Mouse (Mus musculus) kidney, embryonic 16.5 days (tissue): Measurements from ENCODE around the gene Hsd3b7. TPM values are rescaled to one million over a fixed set of nuclear protein-coding genes. Genes with fewer than 3 reads are reported as not detected.
A peak's percentile ranks its signal among the peaks of the same experiment; 100 is the strongest.
"Not testable (repeated sequence)": the region's sequence is repeated elsewhere in the genome, so short reads cannot be mapped to it uniquely, and the experiment has no call there.

Experiments
- ATAC-seq: fragments of 200-750 bp; cut with Nextera tagmentation; 2 replicates; pipeline ENCODE4 v1.8.0; 2017; ENCODE audit warnings: moderate TSS enrichment; ENCODE audit not compliant: low FRiP score, low TSS enrichment
- H3K27ac ChIP-seq: fragments of 300-500 bp; sonication (generic); 2 replicates; pipeline ENCODE4 v1.5.1; 2014; ENCODE audit warnings: low read length
- H3K27me3 ChIP-seq: fragments of 300-500 bp; sonication (generic); 2 replicates; pipeline ENCODE4 v1.6.1; 2014; ENCODE audit warnings: low read length, control low read depth, mixed read lengths; ENCODE audit not compliant: insufficient read depth
- H3K36me3 ChIP-seq: fragments of 300-500 bp; sonication (generic); 2 replicates; pipeline ENCODE4 v1.6.1; 2014; ENCODE audit warnings: low read length, control low read depth, mixed read lengths; ENCODE audit not compliant: insufficient read depth
- H3K4me1 ChIP-seq: fragments of 300-500 bp; sonication (generic); 2 replicates; pipeline ENCODE4 v1.6.1; 2014; ENCODE audit warnings: low read length, control low read depth, mixed read lengths; ENCODE audit not compliant: insufficient read depth
- H3K4me2 ChIP-seq: fragments of 300-500 bp; sonication (generic); replicated peaks from 2 replicates; pipeline ENCODE4 v1.6.1; 2014; ENCODE audit warnings: low read depth, low read length
- H3K4me3 ChIP-seq: fragments of 300-500 bp; sonication (generic); 2 replicates; pipeline ENCODE4 v1.5.1; 2014; ENCODE audit warnings: mild to moderate bottlenecking, low read length
- H3K9ac ChIP-seq: fragments of 300-500 bp; sonication (generic); replicated peaks from 2 replicates; pipeline ENCODE4 v1.6.1; 2014; ENCODE audit warnings: low read length
- H3K9me3 ChIP-seq: fragments of 300-500 bp; sonication (generic); 2 replicates; pipeline ENCODE4 v1.6.1; 2016; ENCODE audit warnings: low read length, control low read depth
- WGBS: fragments of 180-500 bp; shearing (Covaris S2); extraction: QIAGEN DNeasy Blood & Tissue Kit; methylation state at CpG from one replicate; pipeline ENCODE4 v1.1.7; 2014; 5-methylcytosine and 5-hydroxymethylcytosine counted together
- polyA plus RNA-seq: library from polyadenylated mRNA; unstranded; fragments of >200 nt; fragmentation: Nextera tagmentation; extraction: Ambion mirVana; gene quantifications from 2 replicates; pipeline ENCODE4 v1.2.1, GENCODE M21; 2015

Hsd3b7 gene
- polyA plus RNA-seq, 1 experiment from 2014 or later: 33.2 TPM

DNA sequence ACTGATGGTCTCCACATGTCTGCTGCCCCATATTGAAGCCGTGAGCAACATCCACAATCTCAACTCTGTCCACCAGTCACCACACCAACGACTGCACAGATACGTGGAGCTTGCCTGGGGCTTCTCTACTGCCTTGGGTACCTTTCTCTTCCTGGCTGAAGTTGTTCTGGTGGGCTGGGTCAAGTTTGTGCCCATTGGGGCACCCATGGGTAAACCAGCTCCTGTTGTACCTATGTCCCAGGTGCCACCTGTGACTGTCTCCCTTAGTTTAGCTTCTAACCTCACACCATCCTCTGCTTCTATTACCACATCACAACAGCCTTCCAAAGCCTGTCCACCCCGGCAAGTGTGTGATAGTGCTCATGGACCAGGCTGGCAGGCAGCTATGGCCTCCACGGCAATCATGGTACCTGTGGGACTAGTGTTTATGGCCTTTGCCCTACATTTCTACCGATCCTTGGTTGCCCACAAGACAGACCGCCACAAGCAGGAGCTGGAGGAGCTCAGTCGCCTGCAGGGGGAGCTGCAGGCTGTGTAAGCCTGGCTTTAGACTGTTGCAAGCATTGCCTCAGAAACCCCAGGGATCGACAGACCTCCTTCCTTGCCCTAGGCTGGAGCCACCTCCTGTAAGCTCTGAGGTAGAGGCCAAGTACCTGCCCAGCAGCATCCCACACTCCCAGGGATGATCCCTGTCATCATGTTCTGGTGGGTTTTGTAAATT is 26.6 kb upstream of the Hsd3b7 start:
- 37% methylated on average over 9 of the region's 9 CpGs for WGBS
- no peak for ATAC-seq
- Histone ChIP-seq H3K9ac (no peak overlapping the region), H3K4me1 (peaks cover 24% of the 10 kb centered on the region), H3K9me3 (no peaks in the 10 kb centered on the region), H3K27me3 (no peaks in the 10 kb centered on the region), H3K4me2 (no peak overlapping the region), H3K4me3 (no peak overlapping the region), H3K36me3 (peaks cover 5% of the 10 kb centered on the region; the same call in 1 of the 2 replicates), H3K27ac (no peak overlapping the region)

- WGBS: 74% methylated on average over 7 of the region's 7 CpGs
- H3K9ac ChIP-seq: peak overlapping the region; percentile 92
- H3K4me3 ChIP-seq: peak overlapping the region; percentile 88
- H3K27me3 ChIP-seq, ATAC-seq, H3K9me3 ChIP-seq: not testable (repeated sequence)
- peaks cover 16% of the 10 kb centered on the region for H3K4me1 ChIP-seq
- H3K36me3 ChIP-seq: peaks cover 17% of the 10 kb centered on the region
- H3K4me2 ChIP-seq: peak overlapping the region; percentile 76
- H3K27ac ChIP-seq: peak overlapping the region; percentile 100
These were observed 24.6 kb upstream of the Hsd3b7 start for GRCm38 (mm10) chr7:127775837-127776236.

- H3K4me2 ChIP-seq: peak within 1 kb of the TSS; percentile 76
These were observed 24.0 kb upstream of the Hsd3b7 start, which contains the start of gene Setd1a for GRCm38 (mm10) chr7:127776426-127776825. Gene Setd1a, plus strand, starts transcription at chr7:127776670.

GRCm38 (mm10) chr7:127776878-127777473 is 23.4 kb upstream of the Hsd3b7 start:
- peak overlapping the region; percentile 88 for H3K4me3 ChIP-seq
- H3K36me3 ChIP-seq: peaks cover 26% of the 10 kb centered on the region
- H3K9ac ChIP-seq: peak overlapping the region; percentile 92
- peak overlapping the region; percentile 100 for H3K27ac ChIP-seq
- H3K4me2 ChIP-seq: peak overlapping the region; percentile 76
- no peaks in the 10 kb centered on the region for H3K9me3 ChIP-seq
- ATAC-seq: peak; percentile 93
- no peaks in the 10 kb centered on the region for H3K27me3 ChIP-seq
- WGBS: under 1% methylated on average over 69 of the region's 70 CpGs
- H3K4me1 ChIP-seq: peaks cover 10% of the 10 kb centered on the region

More at GRCm38 (mm10) chr7:127776426-127776825, 24.0 kb upstream of the Hsd3b7 start, which contains the start of gene Setd1a:
- Histone ChIP-seq H3K27ac (peak within 1 kb of the TSS; percentile 100), H3K4me3 (peak within 1 kb of the TSS; percentile 88), H3K36me3 (peaks cover 23% of the 10 kb centered on the region), H3K4me1 (peaks cover 10% of the 10 kb centered on the region), H3K9ac (peak within 1 kb of the TSS; percentile 92), H3K9me3 (no peaks in the 10 kb centered on the region), H3K27me3 (no peaks in the 10 kb centered on the region)
- WGBS: 0% methylated on average over 23 of the region's 23 CpGs
- ATAC-seq: peak; percentile 64

GRCm38 (mm10) chr7:127777474-127778266 is 22.7 kb upstream of the Hsd3b7 start:
- ATAC-seq: peak; percentile 64
- peak overlapping the region; percentile 92 for H3K9ac ChIP-seq
- peaks cover 32% of the 10 kb centered on the region for H3K36me3 ChIP-seq
- peak overlapping the region; percentile 100 for H3K27ac ChIP-seq
- 2% methylated on average over 52 of the region's 66 CpGs for WGBS
- peak overlapping the region; percentile 88 for H3K4me3 ChIP-seq
- no peaks in the 10 kb centered on the region for H3K27me3 ChIP-seq
- H3K4me1 ChIP-seq: peaks cover 10% of the 10 kb centered on the region
- no peaks in the 10 kb centered on the region for H3K9me3 ChIP-seq
- H3K4me2 ChIP-seq: peak overlapping the region; percentile 76

- 83% methylated on average over 4 of the region's 4 CpGs for WGBS
- no peak overlapping the region for H3K27ac ChIP-seq
These were observed 22.1 kb upstream of the Hsd3b7 start for GRCm38 (mm10) chr7:127778350-127778749.

GRCm38 (mm10) chr7:127785308-127785707 is 15.1 kb upstream of the Hsd3b7 start, which contains the start of gene Gm49388:
Gene Gm49388, plus strand, starts transcription at chr7:127785608.
- Histone ChIP-seq H3K4me3 (no peak within 1 kb of the TSS), H3K27me3 (no peaks in the 10 kb centered on the region), H3K4me1 (no peaks in the 10 kb centered on the region), H3K36me3 (peaks cover 81% of the 10 kb centered on the region), H3K9me3 (no peaks in the 10 kb centered on the region), H3K9ac (no peak within 1 kb of the TSS), H3K4me2 (no peak within 1 kb of the TSS), H3K27ac (no peak within 1 kb of the TSS)
- WGBS: 93% methylated on average over 7 of the region's 7 CpGs
- ATAC-seq: no peak; the same call in 1 of the 2 replicates

More at GRCm38 (mm10) chr7:127778350-127778749, 22.1 kb upstream of the Hsd3b7 start:
- no peak for ATAC-seq
- Histone ChIP-seq H3K4me2 (peak overlapping the region; percentile 76), H3K9ac (peak overlapping the region; percentile 92), H3K4me1 (peaks cover 10% of the 10 kb centered on the region), H3K36me3 (peaks cover 33% of the 10 kb centered on the region), H3K27me3 (no peaks in the 10 kb centered on the region), H3K9me3 (no peaks in the 10 kb centered on the region), H3K4me3 (peak overlapping the region; percentile 88)

DNA sequence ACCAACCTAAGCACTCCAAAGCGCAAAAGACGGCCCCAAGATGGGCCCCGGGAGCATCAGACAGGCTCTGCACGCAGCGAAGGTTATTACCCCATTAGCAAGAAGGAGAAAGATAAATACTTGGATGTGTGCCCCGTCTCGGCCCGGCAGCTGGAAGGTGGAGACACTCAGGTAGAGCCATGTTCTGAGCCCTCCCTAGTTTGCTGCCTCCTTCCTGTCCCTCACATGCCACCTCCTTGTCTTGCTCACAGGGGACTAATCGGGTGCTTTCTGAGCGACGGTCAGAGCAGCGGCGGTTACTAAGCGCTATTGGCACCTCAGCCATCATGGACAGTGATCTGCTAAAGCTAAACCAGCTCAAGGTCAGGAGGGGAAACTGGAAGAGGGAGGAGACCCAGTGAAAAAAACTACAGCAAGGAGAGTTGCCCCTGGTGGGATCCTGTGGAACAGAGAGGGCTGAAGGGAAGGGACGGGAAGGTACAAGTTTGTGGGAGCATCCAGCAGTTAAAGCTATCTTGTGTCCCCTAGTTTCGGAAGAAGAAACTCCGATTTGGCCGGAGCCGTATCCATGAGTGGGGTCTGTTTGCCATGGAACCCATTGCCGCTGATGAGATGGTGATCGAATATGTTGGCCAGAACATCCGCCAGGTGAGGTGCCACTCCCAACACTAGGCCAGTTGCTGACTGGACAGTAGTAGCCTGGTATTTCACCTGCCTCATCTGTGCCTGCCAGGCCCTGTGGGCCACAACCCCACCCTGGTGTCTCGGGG is 3.1 kb upstream of the Hsd3b7 start:
- H3K4me2 ChIP-seq: no peak overlapping the region
- peaks cover 66% of the 10 kb centered on the region for H3K36me3 ChIP-seq
- no peaks in the 10 kb centered on the region for H3K9me3 ChIP-seq
- no peak for ATAC-seq
- WGBS: 90% methylated on average over 23 of the region's 23 CpGs
- H3K4me3 ChIP-seq: no peak overlapping the region
- H3K27ac ChIP-seq: no peak overlapping the region
- peaks cover 10% of the 10 kb centered on the region for H3K4me1 ChIP-seq
- H3K9ac ChIP-seq: no peak overlapping the region
- no peaks in the 10 kb centered on the region for H3K27me3 ChIP-seq

DNA sequence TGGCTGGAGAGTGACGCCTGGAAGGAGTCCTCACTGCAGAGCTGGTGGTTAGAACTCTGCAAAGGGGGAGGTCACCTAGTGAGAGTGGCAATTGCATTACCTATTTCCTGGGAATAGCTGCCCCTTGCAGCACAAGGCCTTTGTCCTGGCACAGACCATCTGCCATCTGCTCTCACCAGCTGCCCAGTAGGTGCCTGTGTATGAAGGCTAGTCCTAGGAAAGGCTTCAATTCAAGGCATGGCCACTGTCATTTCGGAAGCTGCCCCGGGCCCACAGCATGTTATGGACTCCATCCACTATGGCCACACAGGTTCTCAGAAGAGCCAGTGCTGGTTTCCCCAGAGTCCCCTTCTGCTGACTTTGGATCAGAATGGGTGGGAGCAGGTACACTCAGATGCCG is 1.8 kb upstream of the Hsd3b7 start:
- Histone ChIP-seq H3K9me3 (no peaks in the 10 kb centered on the region), H3K36me3 (peaks cover 61% of the 10 kb centered on the region), H3K9ac (no peak overlapping the region), H3K4me2 (no peak overlapping the region), H3K27ac (no peak overlapping the region), H3K27me3 (no peaks in the 10 kb centered on the region), H3K4me3 (no peak overlapping the region), H3K4me1 (peaks cover 10% of the 10 kb centered on the region)
- WGBS: 92% methylated on average over 4 of the region's 4 CpGs
- ATAC-seq: no peak
